Mouse (Mus musculus) stomach, embryonic 15.5 days (tissue): ENCODE results near the gene Syt12. TPM values are rescaled to one million over a fixed set of nuclear protein-coding genes. Genes with fewer than 3 reads are reported as not detected.

Experiments
- ATAC-seq: fragments of 200-750 bp; cut with Nextera tagmentation; 2 replicates; pipeline ENCODE4 v1.8.0; 2017; ENCODE audit warnings: low read depth, moderate number of reproducible peaks, moderate TSS enrichment; ENCODE audit not compliant: insufficient read depth, low FRiP score
- H3K27ac ChIP-seq: fragments of 300-500 bp; sonication (generic); 2 replicates; pipeline ENCODE4 v1.5.1; 2015; ENCODE audit warnings: mild to moderate bottlenecking, inconsistent platforms
- H3K27me3 ChIP-seq: fragments of 300-500 bp; sonication (generic); replicated peaks from 2 replicates; pipeline ENCODE4 v1.6.1; 2015; ENCODE audit warnings: inconsistent platforms
- H3K36me3 ChIP-seq: fragments of 300-500 bp; sonication (generic); 2 replicates; pipeline ENCODE4 v1.6.1; 2015; ENCODE audit warnings: inconsistent platforms
- H3K4me1 ChIP-seq: fragments of 300-500 bp; sonication (generic); 2 replicates; pipeline ENCODE4 v1.6.1; 2015; ENCODE audit warnings: inconsistent platforms
- H3K4me2 ChIP-seq: fragments of 300-500 bp; sonication (generic); 2 replicates; pipeline ENCODE4 v1.6.1; 2015; ENCODE audit warnings: mild to moderate bottlenecking, inconsistent platforms
- H3K4me3 ChIP-seq: fragments of 300-500 bp; sonication (generic); replicated peaks from 2 replicates; pipeline ENCODE4 v1.5.1; 2015; ENCODE audit warnings: inconsistent platforms
- H3K9ac ChIP-seq: fragments of 300-500 bp; sonication (generic); 2 replicates; pipeline ENCODE4 v1.6.1; 2015; ENCODE audit warnings: inconsistent platforms
- H3K9me3 ChIP-seq: fragments of 300-500 bp; sonication (generic); 2 replicates; pipeline ENCODE4 v1.6.1; 2016; ENCODE audit warnings: inconsistent platforms
- WGBS: fragments of 180-500 bp; shearing (Covaris S2); methylation state at CpG from one replicate; pipeline ENCODE4 v1.1.7; 2015; 5-methylcytosine and 5-hydroxymethylcytosine counted together
- polyA plus RNA-seq: library from polyadenylated mRNA; unstranded; fragments of >200 nt; fragmentation: Nextera tagmentation; extraction: Ambion mirVana; gene quantifications from 2 replicates; pipeline ENCODE4 v1.2.1, GENCODE M21; 2015

Gene Syt12
- polyA plus RNA-seq, 1 experiment from 2014 or later = 0.99 TPM

- no peaks in the 10 kb centered on the region for H3K36me3 ChIP-seq
- H3K27me3 ChIP-seq = no peaks in the 10 kb centered on the region
- no peak overlapping the region for H3K9ac ChIP-seq
- H3K4me3 ChIP-seq = no peak overlapping the region
- 48% methylated on average over 2 of the region's 2 CpGs for WGBS
- H3K27ac ChIP-seq = no peak overlapping the region
- no peak for ATAC-seq
- H3K9me3 ChIP-seq = no peaks in the 10 kb centered on the region
- H3K4me2 ChIP-seq = no peak overlapping the region
- peaks cover 5% of the 10 kb centered on the region; the same call in 1 of the 2 replicates for H3K4me1 ChIP-seq
These were observed 25.5 kb upstream of the Syt12 start for GRCm38 (mm10) chr19:4502701-4503100.

- WGBS = 54% methylated on average over 16 of the region's 16 CpGs
- Histone ChIP-seq H3K9me3 (no peaks in the 10 kb centered on the region), H3K4me1 (peaks cover 12% of the 10 kb centered on the region; the same call in 1 of the 2 replicates), H3K27ac (no peak within 1 kb of the TSS; the same call in 1 of the 2 replicates), H3K4me3 (no peak within 1 kb of the TSS), H3K4me2 (no peak within 1 kb of the TSS), H3K9ac (no peak within 1 kb of the TSS), H3K36me3 (no peaks in the 10 kb centered on the region), H3K27me3 (no peaks in the 10 kb centered on the region)
- no peak for ATAC-seq
These were observed 21.1 kb upstream of the Syt12 start, which contains the start of gene 2010003K11Rik for GRCm38 (mm10) chr19:4498062-4498933. 2010003K11Rik (minus strand) TSS chr19:4498583.

DNA sequence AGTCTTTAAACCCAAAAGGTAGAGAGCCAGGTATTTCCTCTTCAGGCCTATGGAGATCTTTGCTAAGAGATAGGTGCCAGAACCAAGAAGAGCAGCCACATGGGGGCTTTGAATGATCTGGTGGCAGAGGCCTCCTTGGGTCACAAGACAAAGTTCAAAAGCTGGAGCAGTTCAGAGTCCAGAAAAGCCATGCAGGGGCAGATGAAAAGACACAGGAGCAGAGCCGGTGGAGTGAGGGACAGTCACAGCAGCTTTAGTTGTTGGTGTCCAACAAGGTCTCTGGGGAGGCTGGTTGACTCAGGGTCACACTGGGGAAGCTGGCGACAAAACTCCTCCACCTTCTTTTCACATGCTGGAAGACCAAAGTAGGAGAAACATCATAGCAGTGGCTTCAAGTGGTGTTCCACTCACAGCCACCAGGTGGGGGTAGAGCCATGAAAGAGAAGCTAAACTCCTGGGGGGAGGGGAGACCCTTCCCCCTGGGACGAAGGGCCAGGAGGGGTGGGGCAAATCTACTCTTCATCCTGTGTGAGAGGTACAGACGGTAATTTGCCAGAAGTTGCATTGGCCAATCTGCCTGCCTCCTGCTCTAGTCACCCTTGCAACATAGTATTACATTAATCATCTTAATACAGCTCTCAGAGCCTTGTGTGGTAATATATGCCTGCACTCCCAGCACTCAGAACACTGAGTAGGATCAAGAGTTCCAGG lies 20.2 kb upstream of the Syt12 start:
- Histone ChIP-seq H3K4me2 (no peak overlapping the region), H3K4me1 (peaks cover 12% of the 10 kb centered on the region; the same call in 1 of the 2 replicates), H3K36me3 (no peaks in the 10 kb centered on the region), H3K4me3 (no peak overlapping the region), H3K9me3 (no peaks in the 10 kb centered on the region), H3K27me3 (no peaks in the 10 kb centered on the region), H3K27ac (no peak overlapping the region; the same call in 1 of the 2 replicates), H3K9ac (no peak overlapping the region)
- ATAC-seq = peak; percentile 37; the same call in 1 of the 2 replicates
- WGBS = 5% methylated on average over 4 of the region's 4 CpGs

GRCm38 (mm10) chr19:4496535-4497262 lies 19.5 kb upstream of the Syt12 start:
- WGBS = 88% methylated on average over 3 of the region's 3 CpGs
- Histone ChIP-seq H3K36me3 (no peaks in the 10 kb centered on the region), H3K4me2 (no peak overlapping the region), H3K4me3 (no peak overlapping the region), H3K4me1 (peaks cover 12% of the 10 kb centered on the region; the same call in 1 of the 2 replicates), H3K27me3 (no peaks in the 10 kb centered on the region), H3K27ac (no peak overlapping the region), H3K9ac (no peak overlapping the region), H3K9me3 (no peaks in the 10 kb centered on the region)
- ATAC-seq = peak; percentile 19; the same call in 1 of the 2 replicates

GRCm38 (mm10) chr19:4495814-4496213 lies 18.6 kb upstream of the Syt12 start:
- ATAC-seq = no peak
- H3K4me3 ChIP-seq = no peak overlapping the region
- no peaks in the 10 kb centered on the region for H3K27me3 ChIP-seq
- no peaks in the 10 kb centered on the region for H3K36me3 ChIP-seq
- no peak overlapping the region for H3K4me2 ChIP-seq
- 85% methylated on average over 5 of the region's 5 CpGs for WGBS
- no peaks in the 10 kb centered on the region for H3K9me3 ChIP-seq
- no peak overlapping the region for H3K27ac ChIP-seq
- no peak overlapping the region for H3K9ac ChIP-seq
- H3K4me1 ChIP-seq = peaks cover 12% of the 10 kb centered on the region; the same call in 1 of the 2 replicates

DNA sequence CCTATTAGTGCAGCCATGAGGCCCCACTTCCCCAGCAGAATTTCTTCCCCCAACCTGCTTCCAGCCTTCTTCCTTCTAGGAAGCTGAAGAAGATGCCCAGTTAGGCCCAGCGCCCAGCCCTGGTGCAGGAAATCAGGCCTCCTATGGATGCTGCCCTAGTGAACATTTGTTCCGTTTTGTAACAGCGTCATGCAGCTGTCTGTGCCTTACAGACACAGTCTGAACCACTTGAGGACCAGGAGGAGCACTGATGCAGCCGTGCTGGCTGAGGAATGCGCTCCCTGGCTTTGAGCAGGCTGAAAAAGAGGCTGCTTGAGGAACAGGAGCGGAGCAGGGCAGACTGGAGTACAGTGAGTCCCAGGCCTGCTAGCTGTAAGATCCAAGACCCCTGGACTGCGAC lies 17.5 kb upstream of the Syt12 start:
- Histone ChIP-seq H3K36me3 (no peaks in the 10 kb centered on the region), H3K27me3 (no peaks in the 10 kb centered on the region), H3K9me3 (no peaks in the 10 kb centered on the region), H3K4me1 (peaks cover 12% of the 10 kb centered on the region; the same call in 1 of the 2 replicates), H3K4me3 (no peak overlapping the region), H3K9ac (no peak overlapping the region), H3K27ac (no peak overlapping the region), H3K4me2 (no peak overlapping the region)
- 70% methylated on average over 7 of the region's 7 CpGs for WGBS
- ATAC-seq = no peak

- no peak overlapping the region for H3K4me3 ChIP-seq
- no peak overlapping the region for H3K4me2 ChIP-seq
- H3K4me1 ChIP-seq = peaks cover 12% of the 10 kb centered on the region; the same call in 1 of the 2 replicates
- no peak for ATAC-seq
- WGBS = 55% methylated on average over 9 of the region's 9 CpGs
- no peaks in the 10 kb centered on the region for H3K9me3 ChIP-seq
- H3K36me3 ChIP-seq = no peaks in the 10 kb centered on the region
- H3K27me3 ChIP-seq = no peaks in the 10 kb centered on the region
- H3K9ac ChIP-seq = no peak overlapping the region
- no peak overlapping the region for H3K27ac ChIP-seq
These were observed 15.5 kb upstream of the Syt12 start for GRCm38 (mm10) chr19:4492526-4493296.

DNA sequence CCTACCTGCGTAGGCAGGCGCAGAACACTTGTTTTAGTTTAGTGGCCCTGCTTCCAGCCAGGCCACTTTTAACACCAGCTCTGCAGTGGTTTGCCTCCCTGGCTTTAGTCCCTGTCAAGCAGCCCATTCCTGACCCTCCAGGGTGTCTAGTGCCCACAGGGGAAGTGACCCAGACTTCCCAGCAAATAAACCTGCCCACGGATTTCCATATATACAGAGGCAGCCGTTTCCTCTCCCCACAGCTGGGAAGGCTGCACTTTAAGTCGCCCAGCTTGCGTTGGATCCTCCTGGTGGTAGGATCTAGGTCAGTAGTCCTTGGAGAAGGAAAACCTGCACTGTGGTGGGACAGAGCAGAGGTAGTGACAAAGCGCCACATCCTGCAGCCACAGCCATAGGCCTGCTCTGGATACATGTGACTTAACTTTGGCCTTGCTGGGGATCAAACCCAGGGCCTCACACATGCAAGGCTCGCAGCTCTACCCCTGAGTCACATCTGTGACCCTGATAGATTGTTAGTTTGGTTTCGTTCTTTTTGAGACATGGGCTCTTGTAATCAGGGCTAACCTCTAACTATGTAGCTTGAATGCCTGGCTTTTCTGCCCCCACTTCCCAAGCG lies 13.9 kb upstream of the Syt12 start:
- no peak overlapping the region for H3K9ac ChIP-seq
- WGBS = 57% methylated on average over 10 of the region's 10 CpGs
- ATAC-seq = no peak
- no peaks in the 10 kb centered on the region for H3K27me3 ChIP-seq
- H3K36me3 ChIP-seq = no peaks in the 10 kb centered on the region
- no peak overlapping the region for H3K4me3 ChIP-seq
- no peak overlapping the region for H3K4me2 ChIP-seq
- H3K27ac ChIP-seq = no peak overlapping the region
- 0 out of 2 replicates have a peak, but pooled peaks cover 6% of the 10 kb centered on the region for H3K4me1 ChIP-seq
- no peaks in the 10 kb centered on the region for H3K9me3 ChIP-seq

DNA sequence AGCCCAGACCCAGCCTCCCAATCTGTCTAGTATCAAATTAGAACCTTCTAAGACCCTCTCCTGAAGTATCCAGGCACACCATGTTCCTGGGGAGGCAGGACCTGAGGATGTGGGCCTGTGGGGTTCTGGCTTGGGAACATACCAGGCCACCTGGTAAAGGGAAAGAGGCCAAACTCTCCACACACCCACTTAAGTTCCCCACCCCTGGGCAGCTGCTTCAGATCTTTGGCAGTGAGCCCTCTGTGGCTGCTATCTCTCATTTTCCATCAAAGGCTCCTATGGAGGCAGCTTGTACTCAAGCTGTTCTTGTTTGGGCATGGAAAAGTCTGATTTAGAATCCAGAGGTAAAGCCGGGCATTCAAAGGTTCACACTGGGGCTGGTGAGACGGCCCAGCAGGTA lies 10.6 kb upstream of the Syt12 start:
- H3K4me1 ChIP-seq = 0 out of 2 replicates have a peak, but pooled peaks cover 6% of the 10 kb centered on the region
- no peaks in the 10 kb centered on the region for H3K9me3 ChIP-seq
- H3K9ac ChIP-seq = no peak overlapping the region
- no peaks in the 10 kb centered on the region for H3K27me3 ChIP-seq
- H3K27ac ChIP-seq = no peak overlapping the region
- no peak overlapping the region for H3K4me2 ChIP-seq
- H3K36me3 ChIP-seq = no peaks in the 10 kb centered on the region
- H3K4me3 ChIP-seq = no peak overlapping the region
- 85% methylated on average over 2 of the region's 2 CpGs for WGBS
- no peak for ATAC-seq

DNA sequence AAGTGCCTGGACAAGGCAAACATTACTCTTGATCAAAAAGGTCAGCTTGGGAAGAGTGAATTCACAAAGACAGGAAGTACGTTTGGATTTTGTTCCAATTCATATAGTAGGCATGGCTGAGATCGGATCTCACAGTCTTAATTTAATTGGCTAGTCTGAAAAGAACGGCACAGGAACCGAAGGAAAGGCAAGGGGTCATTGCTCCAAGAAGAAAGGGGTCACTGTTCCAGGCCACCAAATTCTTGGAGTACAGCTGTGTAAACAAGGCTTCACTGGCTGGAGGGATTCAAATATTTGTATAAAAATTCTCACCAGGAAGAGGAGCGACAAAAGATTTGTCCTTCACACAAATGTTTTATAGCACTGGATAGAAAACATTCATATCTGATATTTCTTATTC lies 7.8 kb upstream of the Syt12 start:
- Histone ChIP-seq H3K4me2 (no peak overlapping the region), H3K36me3 (no peaks in the 10 kb centered on the region), H3K4me3 (no peak overlapping the region), H3K27ac (no peak overlapping the region), H3K4me1 (0 out of 2 replicates have a peak, but pooled peaks cover 6% of the 10 kb centered on the region), H3K9me3 (no peaks in the 10 kb centered on the region), H3K27me3 (no peaks in the 10 kb centered on the region), H3K9ac (no peak overlapping the region)
- 22% methylated on average over 5 of the region's 5 CpGs for WGBS
- ATAC-seq = no peak
